Mouse (Mus musculus) bone marrow macrophage, adult 2 months (primary cell): Measurements from ENCODE around the gene Taok3.

Experiments
- CTCF ChIP-seq: IDR thresholded peaks from 2 replicates; pipeline ENCODE4 v1.5.1; 2012; ENCODE audit warnings: low read depth, mild to moderate bottlenecking, low read length, moderate library complexity
- POLR2A ChIP-seq: IDR thresholded peaks from 2 replicates; pipeline ENCODE4 v1.6.1; 2012; ENCODE audit warnings: mild to moderate bottlenecking, low read depth, low read length, borderline replicate concordance

DNA sequence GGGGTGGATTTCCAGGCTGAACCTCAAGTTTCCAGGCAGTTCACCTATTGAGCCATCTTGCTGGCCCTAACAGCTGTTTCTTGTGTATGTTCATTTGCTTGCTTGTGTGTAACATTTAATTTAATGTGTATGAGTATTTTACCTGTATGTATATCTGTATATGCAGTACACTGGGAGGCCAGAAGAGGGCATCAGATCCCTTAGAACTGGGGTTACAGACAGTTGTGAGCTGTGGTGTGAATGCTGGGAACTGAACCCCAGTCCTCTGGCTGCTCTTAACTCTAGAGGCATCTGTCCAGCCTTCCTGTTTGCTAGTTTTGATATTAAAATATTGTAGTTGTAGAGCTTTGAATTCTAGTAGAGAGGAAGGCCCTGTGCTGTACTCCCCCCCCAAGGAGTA is 33.0 kb downstream of the Taok3 start:
- TF ChIP-seq CTCF: no peak
- no peak for TF ChIP-seq POLR2A
